Mouse (Mus musculus) embryonic facial prominence, embryonic 11.5 days (tissue): ENCODE measurements around the gene Phf21a. TPM values are rescaled to one million over a fixed set of nuclear protein-coding genes. Genes with fewer than 3 reads are reported as not detected.
A peak's percentile ranks its signal among the peaks of the same experiment; 100 is the strongest.

Experiments
- ATAC-seq: fragments of 200-750 bp; cut with Nextera tagmentation; replicated peaks from 2 replicates; pipeline ENCODE4 v1.8.0; 2017; ENCODE audit warnings: low read depth; ENCODE audit not compliant: insufficient number of reproducible peaks, low FRiP score, low TSS enrichment
- DNase-seq: peaks from one replicate; pipeline ENCODE4 v3.0.0-alpha.2; 2015; ENCODE audit warnings: low spot score
- H3K27ac ChIP-seq: fragments of 300-500 bp; sonication (generic); replicated peaks from 2 replicates; pipeline ENCODE4 v1.5.1; 2014; ENCODE audit warnings: mild to moderate bottlenecking, low read depth, low read length, control low read depth
- H3K27me3 ChIP-seq: fragments of 300-500 bp; sonication (generic); 2 replicates; pipeline ENCODE4 v1.6.1; 2014; ENCODE audit warnings: mild to moderate bottlenecking, low read length, moderate library complexity, mixed read lengths; ENCODE audit not compliant: control insufficient read depth, insufficient read depth
- H3K36me3 ChIP-seq: fragments of 300-500 bp; sonication (generic); replicated peaks from 2 replicates; pipeline ENCODE4 v1.6.1; 2014; ENCODE audit warnings: low read depth, mild to moderate bottlenecking, low read length, moderate library complexity, mixed read lengths; ENCODE audit not compliant: control insufficient read depth, insufficient read depth
- H3K4me1 ChIP-seq: fragments of 300-500 bp; sonication (generic); 2 replicates; pipeline ENCODE4 v1.6.1; 2014; ENCODE audit warnings: low read length, mixed read lengths; ENCODE audit not compliant: control insufficient read depth, insufficient read depth
- H3K4me2 ChIP-seq: fragments of 300-500 bp; sonication (generic); 2 replicates; pipeline ENCODE4 v1.6.1; 2014; ENCODE audit warnings: low read depth, mild to moderate bottlenecking, control low read depth, low read length, moderate library complexity
- H3K4me3 ChIP-seq: fragments of 300-500 bp; sonication (generic); 2 replicates; pipeline ENCODE4 v1.5.1; 2014; ENCODE audit warnings: low read depth, low read length, control low read depth
- H3K9ac ChIP-seq: fragments of 300-500 bp; sonication (generic); replicated peaks from 2 replicates; pipeline ENCODE4 v1.6.1; 2014; ENCODE audit warnings: mild to moderate bottlenecking, control low read depth, low read length
- H3K9me3 ChIP-seq: fragments of 300-500 bp; sonication (generic); replicated peaks from 2 replicates; pipeline ENCODE4 v1.6.1; 2016; ENCODE audit warnings: mild to moderate bottlenecking, low read length, inconsistent platforms, mixed read lengths; ENCODE audit not compliant: control insufficient read depth
- whole genome bisulfite sequencing: fragments of 180-500 bp; shearing (Covaris S2); extraction: QIAGEN DNeasy Blood & Tissue Kit; methylation state at CpG from one replicate; pipeline ENCODE4 v1.1.7; 2014; 5-methylcytosine and 5-hydroxymethylcytosine counted together
- polyA plus RNA-seq: library from polyadenylated mRNA; unstranded; fragments of >200 nt; fragmentation: Nextera tagmentation; extraction: Ambion mirVana; gene quantifications from 2 replicates; pipeline ENCODE4 v1.2.1, GENCODE M21; 2014

Phf21a gene
- polyA plus RNA-seq, 1 experiment from 2014 or later = 41.8 TPM

DNA sequence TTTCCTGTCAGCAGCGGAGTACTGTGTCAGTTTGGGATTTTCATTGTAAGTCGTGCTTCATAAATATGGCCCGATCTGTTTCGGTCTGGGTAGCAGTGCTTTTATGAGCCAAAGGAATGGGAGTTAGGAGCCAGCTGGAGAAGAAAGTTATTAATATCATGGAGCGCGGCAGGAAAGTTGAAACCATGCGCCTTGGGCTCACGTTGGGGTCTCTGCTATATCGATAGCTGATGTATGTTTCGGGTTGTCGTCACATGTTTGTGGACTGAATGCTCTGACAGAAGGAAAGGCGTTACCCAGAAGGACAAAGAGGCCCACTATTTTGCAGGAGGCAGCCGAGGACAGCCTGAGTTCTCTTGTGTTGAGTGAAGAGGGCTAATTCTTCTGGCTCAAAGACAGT, 36.2 kb upstream of the Phf21a start:
- 75% methylated on average over 13 of the region's 13 CpGs for WGBS
- H3K4me3 ChIP-seq = no peak overlapping the region
- H3K4me2 ChIP-seq = no peak overlapping the region
- DNase-seq (no peak), ATAC-seq (no peak)
- peaks cover 26% of the 10 kb centered on the region for H3K27me3 ChIP-seq
- H3K9ac ChIP-seq = no peak overlapping the region
- H3K4me1 ChIP-seq = no peaks in the 10 kb centered on the region; the same call in 1 of the 2 replicates
- no peaks in the 10 kb centered on the region for H3K36me3 ChIP-seq
- no peak overlapping the region for H3K27ac ChIP-seq
- no peaks in the 10 kb centered on the region for H3K9me3 ChIP-seq

DNA sequence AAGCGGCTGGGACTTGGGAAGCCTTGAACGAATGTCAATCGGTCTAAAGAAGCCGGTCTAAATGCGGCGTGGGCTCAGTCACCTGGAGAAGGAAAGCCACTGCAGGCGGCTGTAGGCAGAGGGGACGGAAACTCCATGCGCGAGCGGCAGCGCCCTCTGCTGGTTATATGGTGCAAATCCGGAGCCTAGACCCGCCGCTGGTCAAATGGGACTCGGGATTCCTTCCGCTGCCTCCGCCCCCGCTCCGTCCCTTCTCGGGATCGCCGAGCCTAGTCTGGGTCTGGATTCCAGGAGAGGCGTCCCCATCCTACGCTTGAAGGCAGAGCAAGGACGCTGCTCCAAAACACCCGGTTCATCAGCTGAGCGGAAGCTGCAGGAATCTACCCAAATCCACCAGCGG, 34.4 kb upstream of the Phf21a start:
- DNase-seq = peak; percentile 93
- H3K27me3 ChIP-seq = peaks cover 26% of the 10 kb centered on the region
- peak; percentile 19; the same call in 1 of the 2 replicates for ATAC-seq

DNA sequence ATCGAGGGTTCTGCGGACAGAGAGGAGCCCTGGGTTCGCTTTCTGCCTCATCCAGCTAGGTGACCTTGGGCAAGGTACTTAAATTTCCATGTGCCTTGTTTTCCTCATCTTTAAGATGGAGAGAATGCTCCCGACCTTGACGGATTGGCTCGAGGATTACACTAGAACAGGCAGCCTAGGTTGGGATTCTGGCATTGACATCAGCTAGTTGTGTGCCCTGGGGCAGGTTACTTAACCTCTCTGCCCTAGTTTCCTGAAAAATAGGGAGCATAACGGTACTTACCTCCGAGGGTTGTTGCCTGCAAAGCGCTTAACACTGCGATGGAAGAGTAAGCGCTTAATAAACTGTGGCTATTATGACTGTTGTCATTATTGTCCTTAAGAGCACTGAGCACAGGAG, 34.0 kb upstream of the Phf21a start:
- H3K27ac ChIP-seq = no peak overlapping the region
- H3K27me3 ChIP-seq = peaks cover 25% of the 10 kb centered on the region
- H3K9ac ChIP-seq = no peak overlapping the region
- no peak for DNase-seq
- H3K9me3 ChIP-seq = no peaks in the 10 kb centered on the region
- WGBS = 4% methylated on average over 11 of the region's 11 CpGs
- peak overlapping the region; percentile 99 for H3K4me2 ChIP-seq
- no peak for ATAC-seq
- H3K4me3 ChIP-seq = peak overlapping the region; percentile 61
- no peaks in the 10 kb centered on the region for H3K36me3 ChIP-seq
- H3K4me1 ChIP-seq = no peaks in the 10 kb centered on the region; the same call in 1 of the 2 replicates

More for the DNA sequence above, 34.4 kb upstream of the Phf21a start:
- under 1% methylated on average over 29 of the region's 29 CpGs for WGBS
- Histone ChIP-seq H3K4me1 (no peaks in the 10 kb centered on the region; the same call in 1 of the 2 replicates), H3K4me2 (peak overlapping the region; percentile 99), H3K27ac (no peak overlapping the region), H3K9me3 (no peaks in the 10 kb centered on the region), H3K36me3 (no peaks in the 10 kb centered on the region), H3K4me3 (peak overlapping the region; percentile 61), H3K9ac (peak overlapping the region; percentile 18; the same call in 1 of the 2 replicates)

GRCm38 (mm10) chr2:92059481-92060220, 33.3 kb upstream of the Phf21a start:
- WGBS = under 1% methylated on average over 50 of the region's 63 CpGs
- ATAC-seq (peak; percentile 56; the same call in 1 of the 2 replicates), DNase-seq (peak; percentile 65)
- Histone ChIP-seq H3K4me2 (peak overlapping the region; percentile 99), H3K4me3 (peak overlapping the region; percentile 61), H3K27ac (no peak overlapping the region), H3K9ac (peak overlapping the region; percentile 60), H3K36me3 (no peaks in the 10 kb centered on the region), H3K27me3 (peaks cover 21% of the 10 kb centered on the region), H3K4me1 (no peaks in the 10 kb centered on the region; the same call in 1 of the 2 replicates), H3K9me3 (no peaks in the 10 kb centered on the region)

DNA sequence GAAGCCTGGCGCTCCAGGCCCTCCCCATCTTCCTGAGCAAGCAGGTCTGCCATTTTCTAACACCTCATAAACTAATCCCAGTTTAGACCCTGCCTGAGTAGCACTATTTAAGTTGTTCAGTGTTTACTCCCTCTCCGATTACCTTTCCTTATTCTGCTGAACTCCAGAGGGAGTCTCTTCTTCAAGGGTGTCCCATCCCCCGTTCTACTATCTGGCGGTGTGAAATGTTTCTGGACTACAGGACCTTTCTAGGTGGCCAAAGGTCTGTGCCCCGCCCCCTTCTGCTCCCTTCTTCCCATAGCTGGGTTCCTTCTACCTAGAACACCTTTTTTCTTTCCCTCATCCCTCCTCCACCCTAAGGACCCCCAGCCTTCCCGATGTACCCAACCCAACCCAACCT, 32.6 kb upstream of the Phf21a start:
- no peak for ATAC-seq

DNA sequence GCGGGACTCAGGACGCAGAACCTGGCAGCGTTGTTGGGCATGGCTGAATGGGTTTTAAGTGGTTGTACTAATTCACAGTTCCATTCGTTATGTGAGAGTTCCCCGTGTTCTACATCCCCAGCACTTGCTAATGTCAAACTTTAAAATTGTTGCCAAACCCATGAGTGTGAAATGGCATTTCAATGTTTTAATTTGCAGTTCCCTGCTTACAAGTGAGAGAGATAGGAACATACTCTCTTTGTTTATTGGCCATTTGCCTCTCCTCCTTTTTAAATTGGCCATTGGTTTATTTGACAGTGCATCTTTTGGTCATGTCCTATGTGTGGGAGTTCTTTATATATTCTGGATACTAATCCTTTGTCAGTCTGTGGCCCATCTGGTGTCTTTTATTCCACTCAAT, 31.6 kb upstream of the Phf21a start:
- no peak overlapping the region for H3K4me2 ChIP-seq
- peaks cover 20% of the 10 kb centered on the region for H3K27me3 ChIP-seq
- no peak overlapping the region for H3K4me3 ChIP-seq
- no peaks in the 10 kb centered on the region for H3K9me3 ChIP-seq
- WGBS = 77% methylated on average over 5 of the region's 5 CpGs
- ATAC-seq = no peak
- DNase-seq = no peak
- no peak overlapping the region for H3K9ac ChIP-seq
- no peaks in the 10 kb centered on the region for H3K36me3 ChIP-seq
- no peaks in the 10 kb centered on the region; the same call in 1 of the 2 replicates for H3K4me1 ChIP-seq
- no peak overlapping the region for H3K27ac ChIP-seq

More for the DNA sequence above, 32.6 kb upstream of the Phf21a start:
- no peak overlapping the region for H3K27ac ChIP-seq
- no peak for DNase-seq
- peak overlapping the region; percentile 60; the same call in 1 of the 2 replicates for H3K9ac ChIP-seq
- peaks cover 20% of the 10 kb centered on the region for H3K27me3 ChIP-seq
- WGBS = 11% methylated on average over 6 of the region's 6 CpGs
- no peaks in the 10 kb centered on the region; the same call in 1 of the 2 replicates for H3K4me1 ChIP-seq
- no peaks in the 10 kb centered on the region for H3K36me3 ChIP-seq
- peak overlapping the region; percentile 99 for H3K4me2 ChIP-seq
- peak overlapping the region; percentile 61 for H3K4me3 ChIP-seq
- no peaks in the 10 kb centered on the region for H3K9me3 ChIP-seq

GRCm38 (mm10) chr2:92063106-92063505, 29.8 kb upstream of the Phf21a start:
- Histone ChIP-seq H3K9ac (no peak overlapping the region), H3K27ac (no peak overlapping the region), H3K27me3 (peaks cover 20% of the 10 kb centered on the region), H3K4me2 (no peak overlapping the region), H3K4me3 (no peak overlapping the region), H3K9me3 (no peaks in the 10 kb centered on the region), H3K36me3 (no peaks in the 10 kb centered on the region), H3K4me1 (no peaks in the 10 kb centered on the region; the same call in 1 of the 2 replicates)
- 58% methylated on average over 5 of the region's 5 CpGs for WGBS
- DNase-seq = no peak
- no peak for ATAC-seq

DNA sequence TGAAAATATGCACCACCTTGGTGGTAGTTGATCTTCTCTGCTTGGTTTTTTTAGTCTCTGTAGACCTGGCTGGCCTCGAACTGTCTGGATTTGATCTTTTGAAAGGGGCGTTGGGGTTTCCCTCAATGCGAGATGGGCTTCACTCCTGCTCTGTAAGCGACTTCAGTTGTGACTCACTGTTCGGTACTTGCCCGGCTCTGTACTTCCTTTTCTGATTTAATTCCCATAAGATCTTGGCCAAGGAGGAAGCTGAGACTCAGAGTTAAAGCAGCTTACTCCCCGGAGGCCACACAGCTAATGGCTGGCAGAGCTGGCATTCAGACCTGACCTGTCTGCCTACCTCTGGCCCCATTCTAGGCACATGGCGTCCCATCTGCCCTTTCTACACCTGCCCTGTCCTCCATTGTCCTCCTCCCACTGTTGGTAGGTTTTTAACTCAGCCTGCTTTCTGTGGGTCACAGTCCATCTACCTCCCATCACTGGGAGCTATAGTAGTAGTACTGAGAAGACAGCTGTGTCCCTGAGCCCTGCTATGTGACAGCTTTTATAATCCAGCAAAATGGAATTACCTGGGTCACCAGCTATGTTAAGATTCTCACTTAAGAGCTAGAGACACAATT, 27.5 kb upstream of the Phf21a start:
- no peaks in the 10 kb centered on the region for H3K4me1 ChIP-seq
- no peak for ATAC-seq
- H3K4me2 ChIP-seq = no peak overlapping the region
- DNase-seq = no peak
- H3K27me3 ChIP-seq = peaks cover 4% of the 10 kb centered on the region; the same call in 1 of the 2 replicates
- no peaks in the 10 kb centered on the region for H3K36me3 ChIP-seq
- no peaks in the 10 kb centered on the region for H3K9me3 ChIP-seq
- H3K9ac ChIP-seq = no peak overlapping the region
- no peak overlapping the region for H3K4me3 ChIP-seq
- H3K27ac ChIP-seq = no peak overlapping the region
- 82% methylated on average over 8 of the region's 8 CpGs for WGBS
